Mouse (Mus musculus): Measurements from ENCODE around the gene Kcna1. TPM values are rescaled to one million over a fixed set of nuclear protein-coding genes. Genes with fewer than 3 reads are reported as not detected.

Gene Kcna1
- polyA plus RNA-seq, 1 experiment from 2014 or later: 2.5 TPM

Other genes starting within 250 kb of the Kcna1 start
- gene Kcna5, start 111.0 kb downstream of the Kcna1 start, polyA plus RNA-seq (2014; fragmentation: Nextera tagmentation; extraction: Ambion mirVana): 1.4 and 1.6 TPM in 2 replicates
- 6.7 and 9.1 TPM in 2 replicates for gene Kcna6, start 94.3 kb upstream of the Kcna1 start, polyA plus RNA-seq (2014; fragmentation: Nextera tagmentation; extraction: Ambion mirVana)
- 184 and 204 TPM in 2 replicates for gene Ndufa9, start 202.8 kb upstream of the Kcna1 start, polyA plus RNA-seq (2014; fragmentation: Nextera tagmentation; extraction: Ambion mirVana)
- 0.07 and 0.09 TPM in 2 replicates for gene Akap3, start 206.7 kb upstream of the Kcna1 start, polyA plus RNA-seq (2014; fragmentation: Nextera tagmentation; extraction: Ambion mirVana)